Comparison of ENCODE assay signal across 32 mouse cellular contexts in genomic region chrX:96339108-96339507, GRCm38 (mm10). TPM values are rescaled to one million over a fixed set of nuclear protein-coding genes. Genes with fewer than 3 reads are reported as not detected.
"Had no signal": no experiment of that assay in that cellular context is flagged by ENCODE, and none has a peak within 500 bp of the region (broad histone marks: within the 10 kb centered on the region; RNA-seq: fewer than 3 reads in every experiment).

No protein-coding gene starts in this region.

- DNase-seq: gastrocnemius, postnatal 25 days; heart, adult 18-20 months; heart, postnatal 10 days; heart, postnatal 4 days; kidney, adult 18-20 months; kidney, adult 8-10 months; kidney, postnatal 10 days; kidney, postnatal 25 days; kidney, postnatal 4 days; liver had no signal

- H3K36me3 ChIP-seq: heart, embryonic 10.5 days; heart, embryonic 12.5 days; hindbrain, embryonic 10.5 days; hindbrain, embryonic 12.5 days; intestine, embryonic 15.5 days; limb, embryonic 10.5 days; limb, embryonic 12.5 days had no signal

- H3K4me3 ChIP-seq: heart, embryonic 10.5 days; heart, embryonic 12.5 days; hindbrain, embryonic 10.5 days; hindbrain, embryonic 12.5 days; intestine, embryonic 15.5 days; layer of hippocampus, adult 2 months; left cerebral cortex, adult 2 months; limb, embryonic 10.5 days; limb, embryonic 12.5 days had no signal

- H3K27ac ChIP-seq: heart, embryonic 10.5 days; hindbrain, embryonic 10.5 days; hindbrain, embryonic 12.5 days; hindbrain, embryonic 14.5 days; intestine, embryonic 15.5 days; layer of hippocampus, adult 2 months; left cerebral cortex, adult 2 months; limb, embryonic 10.5 days; limb, embryonic 12.5 days had no signal

- H3K27me3 ChIP-seq: heart, embryonic 12.5 days; hindbrain, embryonic 12.5 days; intestine, embryonic 15.5 days; limb, embryonic 12.5 days had no signal

- H3K9me3 ChIP-seq: heart, embryonic 10.5 days; heart, embryonic 12.5 days; hindbrain, embryonic 10.5 days; hindbrain, embryonic 12.5 days; intestine, embryonic 15.5 days; limb, embryonic 10.5 days; limb, embryonic 12.5 days had no signal

- H3K9ac ChIP-seq: heart, embryonic 12.5 days; hindbrain, embryonic 12.5 days; hindbrain, embryonic 14.5 days; intestine, embryonic 15.5 days; limb, embryonic 12.5 days had no signal

- H3K4me2 ChIP-seq: heart, embryonic 12.5 days; hindbrain, embryonic 12.5 days; hindbrain, embryonic 14.5 days; intestine, embryonic 15.5 days; limb, embryonic 12.5 days; liver, embryonic 11.5 days had no signal

- ATAC-seq: hindbrain, embryonic 16.5 days; inflammation-experienced regulatory T-cells, adult 6 months; intestine, embryonic 15.5 days; intestine, postnatal 0 days had no signal

- H3K4me1 ChIP-seq: heart, embryonic 10.5 days; heart, embryonic 12.5 days; hindbrain, embryonic 10.5 days; hindbrain, embryonic 12.5 days; intestine, embryonic 15.5 days; limb, embryonic 10.5 days; limb, embryonic 12.5 days had no signal

RNA-seq across cellular contexts. Expression of gene Vsig4, which starts 45.9 kb away (rescaled TPM):
- total RNA-seq: gastrocnemius, adult 18-20 months; gastrocnemius, adult 8-10 months; gastrocnemius, postnatal 25 days; heart, postnatal 4 days; layer of hippocampus, adult 2 months; layer of hippocampus, postnatal 10 days; layer of hippocampus, postnatal 25 days; left cerebral cortex, adult 2 months; left cerebral cortex, postnatal 14 days; left cerebral cortex, postnatal 36 days had no signal
- polyA plus RNA-seq: heart, embryonic 10.5 days; heart, embryonic 12.5 days; hindbrain, embryonic 10.5 days; hindbrain, embryonic 12.5 days; hindbrain, embryonic 14.5 days; hindbrain, embryonic 16.5 days; inflammation-experienced regulatory T-cells, adult 6 months; intestine, embryonic 15.5 days; intestine, postnatal 0 days; kidney, embryonic 14.5 days; kidney, embryonic 16.5 days; limb, embryonic 10.5 days; limb, embryonic 12.5 days; liver, embryonic 11.5 days had no signal
